In the genomic region with DNA sequence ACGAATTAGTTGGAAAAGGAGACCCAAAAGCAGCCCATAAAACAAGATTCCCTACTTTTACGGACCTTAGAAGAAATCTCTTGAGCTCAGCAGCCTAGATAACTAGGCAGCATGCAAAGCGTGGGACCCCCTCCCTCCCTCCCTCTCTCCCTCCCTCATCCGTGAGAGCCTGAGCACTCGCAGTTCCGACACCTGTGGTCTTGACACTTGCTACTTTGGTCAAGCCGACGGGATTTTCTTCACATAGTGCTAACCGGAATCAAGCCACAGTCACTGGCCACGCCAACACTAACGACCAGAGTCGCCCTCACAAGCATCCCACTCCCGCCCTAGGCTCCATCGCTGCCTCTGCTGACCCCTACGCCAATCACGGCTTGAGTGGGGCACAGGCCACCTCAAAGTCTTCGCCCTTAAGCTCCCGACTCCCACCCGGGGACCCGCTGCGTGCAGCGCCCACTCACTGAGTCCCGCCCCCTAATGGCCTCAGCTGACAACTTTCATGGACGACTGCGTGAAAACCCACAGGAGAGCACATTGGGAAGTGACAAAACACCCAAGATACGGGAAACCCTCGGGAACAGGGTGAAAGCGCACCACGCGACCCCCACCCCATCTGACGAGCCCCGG, we compare ENCODE assay signal across 7 mouse cellular contexts. TPM values are rescaled to one million over a fixed set of nuclear protein-coding genes. Genes with fewer than 3 reads are reported as not detected.
DNase-seq lines count a peak whose midpoint lies in the region; ATAC-seq and TF ChIP-seq lines count a peak whose summit lies in the region.

No protein-coding gene starts in this region.

- TF ChIP-seq CTCF in midbrain, postnatal 0 days (IDR thresholded peaks at IDR 0.05) = peak; percentile 56

- peak; percentile 60 for ATAC-seq in embryonic facial prominence, embryonic 14.5 days (ENCODE audit: low read depth)
- ATAC-seq in intestine, embryonic 15.5 days = peak; percentile 75
- ATAC-seq in midbrain, postnatal 0 days (ENCODE audit: low FRiP score) = peak; percentile 76

- H3K36me3 ChIP-seq in embryonic facial prominence, embryonic 14.5 days (ENCODE audit: control insufficient read depth, insufficient read depth, low read length) = peaks cover 22% of the 10 kb centered on the region; the same call in 1 of the 2 replicates
- H3K36me3 ChIP-seq in intestine, embryonic 15.5 days = no peaks in the 10 kb centered on the region
- H3K36me3 ChIP-seq in midbrain, postnatal 0 days (ENCODE audit: insufficient read depth, low read length) = peaks cover 14% of the 10 kb centered on the region

- no peaks in the 10 kb centered on the region for H3K9me3 ChIP-seq in embryonic facial prominence, embryonic 14.5 days (ENCODE audit: control insufficient read depth, low read length)
- no peaks in the 10 kb centered on the region for H3K9me3 ChIP-seq in intestine, embryonic 15.5 days
- no peaks in the 10 kb centered on the region for H3K9me3 ChIP-seq in midbrain, postnatal 0 days (ENCODE audit: low read length)

- peak overlapping the region; percentile 80 for H3K4me2 ChIP-seq in embryonic facial prominence, embryonic 14.5 days (ENCODE audit: low read depth, low read length)
- H3K4me2 ChIP-seq in intestine, embryonic 15.5 days (replicated peaks) = peak overlapping the region; percentile 76
- peak overlapping the region; percentile 72 for H3K4me2 ChIP-seq in midbrain, postnatal 0 days (ENCODE audit: low read depth, low read length, poor library complexity, severe bottlenecking)

- H3K4me3 ChIP-seq in embryonic facial prominence, embryonic 14.5 days (ENCODE audit: low read depth, low read length) = peak overlapping the region; percentile 77
- peak overlapping the region; percentile 79 for H3K4me3 ChIP-seq in intestine, embryonic 15.5 days (replicated peaks)
- peak overlapping the region; percentile 71 for H3K4me3 ChIP-seq in midbrain, postnatal 0 days (ENCODE audit: low read depth, low read length)

- peak overlapping the region; percentile 86 for H3K9ac ChIP-seq in embryonic facial prominence, embryonic 14.5 days (ENCODE audit: low read depth, low read length)
- peak overlapping the region; percentile 85 for H3K9ac ChIP-seq in intestine, embryonic 15.5 days
- H3K9ac ChIP-seq in midbrain, postnatal 0 days (replicated peaks; ENCODE audit: low read length, poor library complexity, severe bottlenecking) = peak overlapping the region; percentile 78

- peak; percentile 21 for DNase-seq in thymus, postnatal 0 days (ENCODE audit: low spot score)
- DNase-seq in thymus, adult 18-20 months = no peak
- peak; percentile 43 for DNase-seq in embryonic facial prominence, embryonic 14.5 days (ENCODE audit: low spot score)
- peak; percentile 2 for DNase-seq in midbrain, postnatal 0 days (ENCODE audit: low spot score)
- no peak for DNase-seq in layer of hippocampus, postnatal 36 days
- DNase-seq in thymus, postnatal 36 days = no peak

- peaks cover 9% of the 10 kb centered on the region; the same call in 1 of the 2 replicates for H3K4me1 ChIP-seq in embryonic facial prominence, embryonic 14.5 days (ENCODE audit: control insufficient read depth, insufficient read depth, low read length)
- H3K4me1 ChIP-seq in intestine, embryonic 15.5 days (replicated peaks) = peaks cover 5% of the 10 kb centered on the region; the same call in 1 of the 2 replicates
- H3K4me1 ChIP-seq in midbrain, postnatal 0 days (ENCODE audit: insufficient read depth, low read length) = no peaks in the 10 kb centered on the region

- H3K27me3 ChIP-seq in embryonic facial prominence, embryonic 14.5 days (replicated peaks; ENCODE audit: control insufficient read depth, insufficient read depth, low read length) = no peaks in the 10 kb centered on the region
- no peaks in the 10 kb centered on the region for H3K27me3 ChIP-seq in intestine, embryonic 15.5 days (replicated peaks)
- no peaks in the 10 kb centered on the region for H3K27me3 ChIP-seq in midbrain, postnatal 0 days (ENCODE audit: insufficient read depth, low read length)

- 2% methylated on average over 29 of the region's 32 CpGs for WGBS in embryonic facial prominence, embryonic 14.5 days
- WGBS in intestine, embryonic 15.5 days = under 1% methylated on average over 32 of the region's 32 CpGs
- WGBS in midbrain, postnatal 0 days = 2% methylated on average over 32 of the region's 32 CpGs

- peak overlapping the region; percentile 82 for H3K27ac ChIP-seq in embryonic facial prominence, embryonic 14.5 days (replicated peaks; ENCODE audit: low read depth, low read length)
- H3K27ac ChIP-seq in intestine, embryonic 15.5 days = peak overlapping the region; percentile 84
- peak overlapping the region; percentile 81 for H3K27ac ChIP-seq in midbrain, postnatal 0 days (ENCODE audit: low read depth, low read length)

RNA-seq across cellular contexts. Expression of a gene that starts 0.6 kb away (rescaled TPM):
- 10.0 and 10.2 TPM in 2 replicates for polyA plus RNA-seq in thymus, postnatal 0 days (2015; fragmentation: Nextera tagmentation; extraction: Ambion mirVana)
- 14.8 and 17.4 TPM in 2 replicates for polyA plus RNA-seq in embryonic facial prominence, embryonic 14.5 days (2014; fragmentation: Nextera tagmentation; extraction: Ambion mirVana)
- 8.6 and 10.7 TPM in 2 replicates for polyA plus RNA-seq in intestine, embryonic 15.5 days (2015; fragmentation: Nextera tagmentation; extraction: Ambion mirVana)
- total RNA-seq in midbrain, postnatal 0 days (2014; rRNA removed) = 25.8 and 33.1 TPM in 2 replicates
- polyA plus RNA-seq in midbrain, postnatal 0 days (2015; fragmentation: Nextera tagmentation; extraction: Ambion mirVana) = 16.5 and 17.1 TPM in 2 replicates
- total RNA-seq in layer of hippocampus, postnatal 36 days (2021) = 10 to 100 TPM; 25.3 to 26.2 TPM

RNA-seq across cellular contexts. Expression of a gene that starts 38.6 kb away (rescaled TPM):
- 0.69 and 0.74 TPM in 2 replicates for polyA plus RNA-seq in thymus, postnatal 0 days (2015; fragmentation: Nextera tagmentation; extraction: Ambion mirVana)
- polyA plus RNA-seq in embryonic facial prominence, embryonic 14.5 days (2014; fragmentation: Nextera tagmentation; extraction: Ambion mirVana) = 0.32 and 0.37 TPM in 2 replicates
- 0.24 and 0.32 TPM in 2 replicates for polyA plus RNA-seq in intestine, embryonic 15.5 days (2015; fragmentation: Nextera tagmentation; extraction: Ambion mirVana)
- 0.09 and 0.22 TPM in 2 replicates for total RNA-seq in midbrain, postnatal 0 days (2014; rRNA removed)
- 0.11 and 0.26 TPM in 2 replicates for polyA plus RNA-seq in midbrain, postnatal 0 days (2015; fragmentation: Nextera tagmentation; extraction: Ambion mirVana)
- total RNA-seq in layer of hippocampus, postnatal 36 days (2021) = under 1 TPM; 0.57 to 0.68 TPM

Comparison
In these comparisons a context has a peak if more than half of its experiments do, and no peak if none do; other contexts are left out.
1. DNase-seq: peak in thymus, postnatal 0 days (single experiment), embryonic facial prominence, embryonic 14.5 days (single experiment) and midbrain, postnatal 0 days (single experiment); none in thymus, adult 18-20 months (0 of 2), layer of hippocampus, postnatal 36 days (0 of 2) and thymus, postnatal 36 days (0 of 2).
2. Peak in every context shown above with its lines, with median percentiles within 50 percentile points of each other: ATAC-seq, H3K27ac ChIP-seq, H3K4me2 ChIP-seq, H3K4me3 ChIP-seq and H3K9ac ChIP-seq.